Mouse (Mus musculus) kidney, postnatal 0 days (tissue): ENCODE measurements around the gene Mfn2. TPM values are rescaled to one million over a fixed set of nuclear protein-coding genes. Genes with fewer than 3 reads are reported as not detected.

Experiments
- ATAC-seq: fragments of 200-750 bp; cut with Nextera tagmentation; replicated peaks from 2 replicates; pipeline ENCODE4 v1.8.0; 2017; ENCODE audit warnings: low read depth, moderate number of reproducible peaks, moderate TSS enrichment, moderate library complexity; ENCODE audit not compliant: low FRiP score
- DNase-seq: peaks from one replicate; pipeline ENCODE4 v3.0.0-alpha.2; 2016; ENCODE audit warnings: low spot score
- H3K27ac ChIP-seq: fragments of 300-500 bp; sonication (generic); 2 replicates; pipeline ENCODE4 v1.5.1; 2014; ENCODE audit warnings: mild to moderate bottlenecking
- H3K27me3 ChIP-seq: fragments of 300-500 bp; sonication (generic); 2 replicates; pipeline ENCODE4 v1.6.1; 2014; ENCODE audit warnings: low read length, mixed read lengths; ENCODE audit not compliant: insufficient read depth
- H3K36me3 ChIP-seq: fragments of 300-500 bp; sonication (generic); 2 replicates; pipeline ENCODE4 v1.6.1; 2014; ENCODE audit warnings: low read length, mixed read lengths; ENCODE audit not compliant: insufficient read depth
- H3K4me1 ChIP-seq: fragments of 300-500 bp; sonication (generic); replicated peaks from 2 replicates; pipeline ENCODE4 v1.6.1; 2014; ENCODE audit warnings: antibody characterized with exemption, low read length, mixed read lengths; ENCODE audit not compliant: insufficient read depth
- H3K4me2 ChIP-seq: fragments of 300-500 bp; sonication (generic); 2 replicates; pipeline ENCODE4 v1.6.1; 2014; ENCODE audit warnings: mild to moderate bottlenecking, low read length, moderate library complexity, mixed read lengths
- H3K4me3 ChIP-seq: fragments of 300-500 bp; sonication (generic); replicated peaks from 2 replicates; pipeline ENCODE4 v1.5.1; 2014; ENCODE audit warnings: low read depth, low read length
- H3K9ac ChIP-seq: fragments of 300-500 bp; sonication (generic); 2 replicates; pipeline ENCODE4 v1.6.1; 2014; ENCODE audit warnings: low read depth, low read length
- H3K9me3 ChIP-seq: fragments of 300-500 bp; sonication (generic); replicated peaks from 2 replicates; pipeline ENCODE4 v1.6.1; 2016; ENCODE audit warnings: low read length, inconsistent platforms, mixed read lengths
- CTCF ChIP-seq: IDR thresholded peaks from 2 replicates; pipeline ENCODE4 v1.5.1; 2016; ENCODE audit warnings: antibody characterized with exemption, low read depth, mild to moderate bottlenecking, moderate library complexity
- WGBS: fragments of 180-500 bp; shearing (Covaris S2); extraction: QIAGEN DNeasy Blood & Tissue Kit; methylation state at CpG from one replicate; pipeline ENCODE4 v1.1.7; 2014; 5-methylcytosine and 5-hydroxymethylcytosine counted together
- polyA plus RNA-seq: library from polyadenylated mRNA; unstranded; fragments of >200 nt; fragmentation: Nextera tagmentation; extraction: Ambion mirVana; gene quantifications from 2 replicates; pipeline ENCODE4 v1.2.1, GENCODE M21; 2015

The Mfn2 gene
- polyA plus RNA-seq, 1 experiment from 2014 or later, result 28.9 TPM

GRCm38 (mm10) chr4:147888237-147888636, 16.3 kb downstream of the Mfn2 start:
- DNase-seq, result no peak
- H3K27me3 ChIP-seq, result no peaks in the 10 kb centered on the region
- TF ChIP-seq CTCF, result no peak

GRCm38 (mm10) chr4:147887277-147887676, 17.2 kb downstream of the Mfn2 start:
- Histone ChIP-seq H3K27ac (no peak overlapping the region), H3K4me1 (no peaks in the 10 kb centered on the region), H3K36me3 (peaks cover 75% of the 10 kb centered on the region), H3K4me3 (no peak overlapping the region), H3K4me2 (no peak overlapping the region), H3K9ac (no peak overlapping the region), H3K9me3 (no peaks in the 10 kb centered on the region), H3K27me3 (no peaks in the 10 kb centered on the region)
- TF ChIP-seq CTCF, result no peak
- no peak for DNase-seq
- no peak for ATAC-seq
- WGBS, result 92% methylated on average over 7 of the region's 7 CpGs

More at GRCm38 (mm10) chr4:147888237-147888636, 16.3 kb downstream of the Mfn2 start:
- H3K9ac ChIP-seq, result no peak overlapping the region
- H3K9me3 ChIP-seq, result no peaks in the 10 kb centered on the region
- no peak overlapping the region for H3K4me2 ChIP-seq
- H3K36me3 ChIP-seq, result peaks cover 66% of the 10 kb centered on the region
- H3K4me3 ChIP-seq, result no peak overlapping the region
- no peak for ATAC-seq
- no peak overlapping the region for H3K27ac ChIP-seq
- WGBS, result 91% methylated on average over 4 of the region's 4 CpGs
- no peaks in the 10 kb centered on the region for H3K4me1 ChIP-seq

GRCm38 (mm10) chr4:147886158-147886557, 18.3 kb downstream of the Mfn2 start:
- 88% methylated on average over 12 of the region's 12 CpGs for WGBS
- Histone ChIP-seq H3K4me3 (no peak overlapping the region), H3K4me1 (no peaks in the 10 kb centered on the region), H3K27me3 (no peaks in the 10 kb centered on the region), H3K36me3 (peaks cover 79% of the 10 kb centered on the region), H3K9me3 (no peaks in the 10 kb centered on the region), H3K4me2 (no peak overlapping the region), H3K9ac (no peak overlapping the region), H3K27ac (no peak overlapping the region)
- TF ChIP-seq CTCF, result no peak
- DNase-seq (no peak), ATAC-seq (no peak)

DNA sequence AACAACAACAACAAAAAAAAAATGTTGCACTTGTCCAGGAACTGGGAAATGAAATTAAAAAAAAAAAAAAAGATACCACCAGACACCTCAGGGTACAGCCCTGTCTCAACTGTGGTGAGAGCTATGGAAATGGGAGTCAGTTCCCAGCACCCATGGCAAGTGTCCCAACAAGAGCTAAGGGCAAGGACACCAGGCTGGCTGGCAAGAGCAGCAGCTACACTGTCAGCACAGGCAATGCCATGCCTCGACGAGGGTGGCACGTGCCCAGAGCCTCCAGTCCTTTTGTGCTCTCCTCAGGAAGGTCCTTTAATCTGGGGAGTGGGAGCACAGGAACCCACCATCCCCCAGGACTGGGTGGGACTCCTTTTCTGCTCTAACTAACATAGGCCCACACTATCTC, 20.4 kb downstream of the Mfn2 start:
- no peak for TF ChIP-seq CTCF
- ATAC-seq (no peak), DNase-seq (no peak)
- WGBS, result 92% methylated on average over 3 of the region's 3 CpGs
- Histone ChIP-seq H3K4me2 (no peak overlapping the region), H3K4me3 (no peak overlapping the region), H3K36me3 (peaks cover 73% of the 10 kb centered on the region), H3K27me3 (no peaks in the 10 kb centered on the region), H3K9me3 (no peaks in the 10 kb centered on the region), H3K27ac (no peak overlapping the region), H3K4me1 (no peaks in the 10 kb centered on the region), H3K9ac (no peak overlapping the region)

DNA sequence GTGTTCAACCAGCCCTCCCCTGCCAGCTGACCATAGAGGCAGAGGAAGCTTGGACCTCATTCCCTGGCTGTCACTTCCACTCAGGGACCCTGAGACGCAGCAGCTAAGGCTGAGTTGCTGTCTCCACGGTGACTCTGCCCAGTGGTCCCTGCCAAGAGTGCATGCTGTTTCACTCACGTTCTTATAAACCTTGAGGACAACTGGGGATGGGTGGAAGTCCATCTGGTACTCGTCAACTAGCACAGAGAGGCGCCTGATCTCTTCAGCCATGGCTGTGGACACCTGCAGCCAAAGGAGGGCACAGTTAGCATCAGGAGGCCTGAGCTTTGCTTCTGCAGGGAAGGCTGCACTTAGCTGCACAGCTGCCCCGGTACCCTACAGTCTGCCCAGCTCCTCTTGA, 21.5 kb downstream of the Mfn2 start:
- Histone ChIP-seq H3K9ac (no peak overlapping the region), H3K4me1 (no peaks in the 10 kb centered on the region), H3K27me3 (no peaks in the 10 kb centered on the region), H3K27ac (no peak overlapping the region), H3K4me3 (no peak overlapping the region), H3K36me3 (peaks cover 71% of the 10 kb centered on the region), H3K4me2 (no peak overlapping the region), H3K9me3 (no peaks in the 10 kb centered on the region)
- 78% methylated on average over 6 of the region's 6 CpGs for WGBS
- TF ChIP-seq CTCF, result no peak
- ATAC-seq (no peak), DNase-seq (no peak)

DNA sequence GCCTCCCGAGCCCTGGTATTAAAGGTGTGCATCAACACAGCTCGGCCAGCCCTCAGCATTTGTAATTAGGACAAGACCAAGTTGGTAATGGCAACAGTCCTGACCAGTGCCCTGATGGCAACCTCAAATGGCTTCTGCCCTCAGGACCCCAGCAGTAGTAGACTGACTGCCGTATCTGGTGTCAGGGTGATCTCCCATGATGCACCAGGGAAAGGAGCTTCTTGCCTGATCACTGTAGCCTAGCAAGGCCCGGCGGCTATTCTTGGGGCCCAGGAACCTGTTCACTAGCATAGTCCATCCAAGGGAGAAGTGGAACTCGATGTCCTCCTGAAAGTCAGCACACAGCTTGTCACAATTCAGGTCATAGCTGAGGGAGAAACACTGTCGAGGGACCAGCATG, 22.7 kb downstream of the Mfn2 start:
- no peak overlapping the region for H3K27ac ChIP-seq
- no peaks in the 10 kb centered on the region for H3K9me3 ChIP-seq
- peaks cover 66% of the 10 kb centered on the region for H3K36me3 ChIP-seq
- no peak for TF ChIP-seq CTCF
- no peaks in the 10 kb centered on the region for H3K4me1 ChIP-seq
- H3K4me3 ChIP-seq, result no peak overlapping the region
- ATAC-seq (no peak), DNase-seq (no peak)
- H3K4me2 ChIP-seq, result no peak overlapping the region
- WGBS, result 98% methylated on average over 7 of the region's 7 CpGs
- H3K9ac ChIP-seq, result no peak overlapping the region
- no peaks in the 10 kb centered on the region for H3K27me3 ChIP-seq

DNA sequence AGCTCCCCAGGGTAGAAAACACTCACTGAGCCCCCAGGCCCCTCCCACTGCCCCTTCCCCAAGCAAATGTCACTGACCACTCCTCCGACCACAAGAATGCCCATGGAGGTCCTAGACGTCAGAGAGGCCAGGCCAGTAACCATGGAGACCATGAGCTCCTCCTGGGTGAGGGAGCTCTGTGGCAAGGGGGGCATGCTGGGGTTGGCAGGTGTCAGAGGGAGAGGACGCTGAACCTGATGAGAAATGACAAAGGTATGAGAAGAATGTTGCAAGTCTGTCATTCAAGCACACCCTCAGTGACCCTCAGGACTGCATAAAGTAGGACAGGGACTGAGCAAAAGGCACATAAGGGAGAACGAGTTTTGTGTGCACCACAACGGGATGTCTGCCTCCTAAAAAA, 24.6 kb downstream of the Mfn2 start:
- H3K27me3 ChIP-seq, result no peaks in the 10 kb centered on the region
- H3K4me3 ChIP-seq, result no peak overlapping the region
- 61% methylated on average over 5 of the region's 5 CpGs for whole genome bisulfite sequencing
- no peaks in the 10 kb centered on the region for H3K9me3 ChIP-seq
- ATAC-seq, result peak; percentile 53
- H3K36me3 ChIP-seq, result peaks cover 67% of the 10 kb centered on the region
- no peaks in the 10 kb centered on the region for H3K4me1 ChIP-seq
- no peak for DNase-seq
- no peak for TF ChIP-seq CTCF
- no peak overlapping the region for H3K4me2 ChIP-seq
- H3K9ac ChIP-seq, result no peak overlapping the region
- H3K27ac ChIP-seq, result no peak overlapping the region
